Mouse (Mus musculus): ENCODE data around the gene Coil. TPM values are rescaled to one million over a fixed set of nuclear protein-coding genes. Genes with fewer than 3 reads are reported as not detected.

Gene Coil
- polyA plus RNA-seq (2015; fragmentation: Nextera tagmentation; extraction: Ambion mirVana), result 3.0 and 3.4 TPM in 2 replicates

DNA sequence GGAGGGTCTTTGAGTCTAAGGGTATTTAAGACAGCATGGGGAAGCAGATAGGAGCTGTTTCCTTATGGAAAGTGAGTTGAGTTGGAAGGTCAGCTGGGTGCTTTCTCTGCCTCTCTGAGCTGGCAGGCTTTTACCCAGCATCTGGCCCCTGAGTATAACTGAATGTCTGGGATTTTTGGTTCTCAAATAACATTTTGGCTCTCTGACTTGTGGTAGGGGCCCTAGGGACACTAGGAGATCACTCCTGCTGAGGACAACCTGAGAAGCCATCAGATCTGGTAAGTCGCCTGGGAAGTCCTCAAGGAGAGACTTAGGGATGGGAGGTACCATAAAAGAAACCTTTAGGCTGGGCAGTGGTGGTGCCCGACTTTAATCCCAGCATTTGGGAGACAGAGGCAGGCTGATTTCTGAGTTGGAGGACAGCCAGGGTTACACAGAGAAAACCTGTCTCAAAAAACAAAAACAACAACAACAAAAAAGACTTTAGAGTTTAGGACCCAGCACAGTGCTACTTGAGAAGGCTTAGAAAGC, at the start of gene Coil:
Coil (plus strand) TSS at position 51 of the 531 bp plus-strand sequence.
- Histone ChIP-seq H3K27me3 (ENCODE audit: control insufficient read depth, insufficient read depth, low read depth, low read length) (0 out of 2 replicates have a peak, but pooled peaks cover 2% of the 10 kb centered on the region), H3K9me3 (replicated peaks; ENCODE audit: control insufficient read depth, low read length) (no peaks in the 10 kb centered on the region), H3K36me3 (ENCODE audit: control insufficient read depth, insufficient read depth) (no peaks in the 10 kb centered on the region), H3K4me1 (ENCODE audit: control insufficient read depth, low read depth, low read length) (peaks cover 5% of the 10 kb centered on the region), H3K4me2 (ENCODE audit: low read depth, low read length) (no peak within 1 kb of the TSS), H3K4me3 (ENCODE audit: low read depth, low read length) (no peak within 1 kb of the TSS), H3K27ac (ENCODE audit: low read length) (no peak within 1 kb of the TSS), H3K9ac (ENCODE audit: low read depth, low read length) (no peak within 1 kb of the TSS)
- WGBS (ENCODE audit: insufficient replicate concordance), result 18% methylated on average over 2 of the region's 2 CpGs
- ATAC-seq (ENCODE audit: low read depth), result no peak

DNA sequence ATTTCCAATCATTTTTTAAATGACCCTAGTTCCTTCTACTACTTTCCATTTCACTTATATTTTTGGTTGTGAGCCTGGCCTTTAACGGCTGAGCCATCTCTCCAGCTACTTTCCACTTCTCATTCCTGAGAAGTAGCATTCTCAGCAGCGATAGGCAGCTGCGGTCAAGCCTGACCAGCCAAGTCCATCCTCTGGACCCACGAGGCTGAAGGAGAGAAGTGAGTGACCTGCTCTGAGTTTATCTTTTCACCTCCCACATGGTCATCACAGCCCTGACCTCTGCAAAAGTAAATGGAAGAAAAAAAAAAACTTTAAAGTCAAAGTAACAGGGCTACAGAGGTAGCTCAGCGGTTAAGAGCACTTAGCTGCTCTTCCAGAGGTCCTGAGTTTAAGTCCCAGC, 43.5 kb upstream of the Coil start:
- no peak overlapping the region for H3K9ac ChIP-seq (ENCODE audit: low read depth, low read length)
- H3K4me3 ChIP-seq (ENCODE audit: low read depth, low read length), result no peak overlapping the region
- 63% methylated on average over 5 of the region's 5 CpGs for WGBS (ENCODE audit: insufficient replicate concordance)
- no peaks in the 10 kb centered on the region for H3K9me3 ChIP-seq (replicated peaks; ENCODE audit: control insufficient read depth, low read length)
- no peak for ATAC-seq (ENCODE audit: low read depth)
- no peak overlapping the region for H3K27ac ChIP-seq (ENCODE audit: low read length)
- no peaks in the 10 kb centered on the region for H3K27me3 ChIP-seq (ENCODE audit: control insufficient read depth, insufficient read depth, low read depth, low read length)
- no peaks in the 10 kb centered on the region; the same call in 1 of the 2 replicates for H3K36me3 ChIP-seq (ENCODE audit: control insufficient read depth, insufficient read depth)
- H3K4me2 ChIP-seq (ENCODE audit: low read depth, low read length), result no peak overlapping the region
- no peaks in the 10 kb centered on the region for H3K4me1 ChIP-seq (ENCODE audit: control insufficient read depth, low read depth, low read length)

DNA sequence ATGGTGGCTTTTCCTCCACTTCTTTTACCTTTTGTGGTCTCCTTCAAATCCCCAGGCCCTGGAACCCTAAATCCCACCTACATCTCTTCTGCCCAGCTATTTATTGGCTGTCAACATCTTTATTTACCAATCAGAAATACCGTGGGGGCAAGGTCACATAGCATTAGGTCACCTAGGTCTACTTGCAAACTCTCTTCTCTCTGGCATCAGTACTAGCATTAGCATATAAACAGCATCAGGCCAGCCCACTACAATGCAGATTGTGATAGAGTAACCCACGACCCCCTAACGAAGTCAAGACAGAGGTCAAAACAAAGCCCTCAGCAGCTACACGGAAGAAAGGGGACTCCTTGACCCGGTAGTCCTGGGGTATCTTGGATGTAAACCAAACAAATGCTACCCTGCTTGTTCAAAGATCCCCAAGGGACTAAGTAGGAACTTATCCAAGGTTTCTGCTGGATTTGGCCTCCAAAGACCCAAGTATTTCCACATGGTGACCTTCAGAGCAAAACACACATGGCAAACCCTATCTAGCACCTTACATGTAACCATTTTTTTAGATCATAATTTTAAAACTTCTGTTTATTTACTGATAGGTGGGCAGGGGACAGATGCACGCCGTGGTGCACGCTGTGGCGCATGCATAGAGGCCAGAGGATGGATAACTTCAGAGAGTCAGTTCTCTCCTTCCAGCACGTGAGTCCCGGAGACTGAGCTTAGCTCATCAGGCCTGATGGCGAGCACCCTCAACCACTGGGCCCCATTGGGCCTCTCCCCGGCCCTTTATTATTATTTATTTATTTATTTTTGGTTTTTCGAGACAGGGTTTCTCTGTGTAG, 38.1 kb upstream of the Coil start:
- H3K4me1 ChIP-seq (ENCODE audit: control insufficient read depth, low read depth, low read length), result no peaks in the 10 kb centered on the region
- WGBS (ENCODE audit: insufficient replicate concordance), result 73% methylated on average over 14 of the region's 14 CpGs
- H3K4me2 ChIP-seq (ENCODE audit: low read depth, low read length), result no peak overlapping the region
- H3K4me3 ChIP-seq (ENCODE audit: low read depth, low read length), result no peak overlapping the region
- no peak overlapping the region for H3K9ac ChIP-seq (ENCODE audit: low read depth, low read length)
- H3K9me3 ChIP-seq (replicated peaks; ENCODE audit: control insufficient read depth, low read length), result no peaks in the 10 kb centered on the region
- no peaks in the 10 kb centered on the region for H3K36me3 ChIP-seq (ENCODE audit: control insufficient read depth, insufficient read depth)
- H3K27ac ChIP-seq (ENCODE audit: low read length), result no peak overlapping the region
- no peaks in the 10 kb centered on the region for H3K27me3 ChIP-seq (ENCODE audit: control insufficient read depth, insufficient read depth, low read depth, low read length)
- ATAC-seq (ENCODE audit: low read depth), result no peak

DNA sequence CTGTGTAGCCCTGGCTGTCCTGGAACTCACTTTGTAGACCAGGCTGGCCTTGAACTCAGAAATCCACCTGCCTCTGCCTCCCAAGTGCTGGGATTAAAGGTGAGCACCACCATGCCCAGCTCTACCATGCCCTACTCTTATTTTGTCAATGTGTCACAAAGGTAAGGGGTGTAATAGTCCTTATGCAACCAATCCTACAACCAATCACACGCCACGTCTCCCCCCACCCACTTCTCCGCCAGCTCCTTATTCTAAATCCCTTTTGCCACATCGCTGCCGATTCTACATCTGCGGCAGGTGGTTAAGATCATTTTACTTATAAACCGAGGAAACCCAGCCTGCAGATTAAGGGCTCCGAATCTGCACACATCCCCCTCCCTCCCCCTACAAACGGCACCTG, 37.0 kb upstream of the Coil start:
- no peaks in the 10 kb centered on the region for H3K4me1 ChIP-seq (ENCODE audit: control insufficient read depth, low read depth, low read length)
- H3K27me3 ChIP-seq (ENCODE audit: control insufficient read depth, insufficient read depth, low read depth, low read length), result no peaks in the 10 kb centered on the region
- ATAC-seq (ENCODE audit: low read depth), result no peak
- no peak overlapping the region for H3K27ac ChIP-seq (ENCODE audit: low read length)
- H3K9me3 ChIP-seq (replicated peaks; ENCODE audit: control insufficient read depth, low read length), result no peaks in the 10 kb centered on the region
- no peak overlapping the region for H3K9ac ChIP-seq (ENCODE audit: low read depth, low read length)
- 78% methylated on average over 9 of the region's 9 CpGs for WGBS (ENCODE audit: insufficient replicate concordance)
- H3K4me3 ChIP-seq (ENCODE audit: low read depth, low read length), result no peak overlapping the region
- H3K36me3 ChIP-seq (ENCODE audit: control insufficient read depth, insufficient read depth), result no peaks in the 10 kb centered on the region
- H3K4me2 ChIP-seq (ENCODE audit: low read depth, low read length), result no peak overlapping the region

DNA sequence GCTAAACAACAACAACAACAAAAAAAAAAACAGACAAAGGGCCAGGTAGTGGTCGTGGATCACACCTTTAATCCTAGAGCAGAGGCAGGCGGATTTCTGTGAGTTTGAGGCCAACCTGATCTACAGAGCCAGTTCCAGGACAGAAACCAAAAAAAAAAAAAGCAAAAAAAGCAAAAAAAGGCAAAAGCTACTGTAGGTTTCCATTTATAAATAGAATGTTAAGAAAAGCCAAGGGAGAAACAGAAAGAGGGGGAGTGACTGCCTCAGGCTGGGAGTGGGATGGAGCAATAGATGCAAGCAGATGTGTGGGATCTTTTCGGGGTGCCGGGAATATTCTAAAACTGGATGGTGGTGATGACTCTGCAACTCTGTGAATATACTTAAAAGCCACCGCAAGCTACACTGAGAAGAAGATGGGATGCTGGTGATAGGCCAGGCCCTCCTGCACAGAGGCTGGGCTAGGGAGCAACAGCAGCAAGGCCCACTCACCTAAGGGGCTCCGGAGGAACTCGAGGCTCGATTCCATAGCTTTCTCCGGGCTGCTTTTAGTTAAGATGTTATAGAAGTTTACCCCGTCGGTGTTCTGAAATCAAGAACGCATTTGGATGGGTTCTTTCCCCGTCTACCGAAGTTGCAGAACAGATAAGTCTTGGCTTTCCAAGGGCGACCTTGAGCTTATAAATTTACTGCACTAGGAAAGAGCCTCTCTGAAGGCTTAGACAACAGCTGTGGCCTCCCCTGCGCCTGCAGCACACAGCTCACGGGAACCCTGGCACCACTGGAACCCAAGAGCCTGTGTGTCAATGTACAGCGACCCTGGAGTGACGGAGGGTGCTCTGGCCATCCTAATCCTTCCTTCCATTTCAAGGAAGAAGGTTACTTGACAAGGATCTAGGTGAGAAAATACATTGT, 35.7 kb upstream of the Coil start:
- Histone ChIP-seq H3K27me3 (ENCODE audit: control insufficient read depth, insufficient read depth, low read depth, low read length) (no peaks in the 10 kb centered on the region), H3K4me2 (ENCODE audit: low read depth, low read length) (no peak overlapping the region), H3K36me3 (ENCODE audit: control insufficient read depth, insufficient read depth) (no peaks in the 10 kb centered on the region), H3K4me1 (ENCODE audit: control insufficient read depth, low read depth, low read length) (no peaks in the 10 kb centered on the region), H3K9ac (ENCODE audit: low read depth, low read length) (no peak overlapping the region), H3K9me3 (replicated peaks; ENCODE audit: control insufficient read depth, low read length) (no peaks in the 10 kb centered on the region), H3K4me3 (ENCODE audit: low read depth, low read length) (no peak overlapping the region), H3K27ac (ENCODE audit: low read length) (no peak overlapping the region)
- WGBS (ENCODE audit: insufficient replicate concordance), result 71% methylated on average over 19 of the region's 19 CpGs
- ATAC-seq (ENCODE audit: low read depth), result no peak

DNA sequence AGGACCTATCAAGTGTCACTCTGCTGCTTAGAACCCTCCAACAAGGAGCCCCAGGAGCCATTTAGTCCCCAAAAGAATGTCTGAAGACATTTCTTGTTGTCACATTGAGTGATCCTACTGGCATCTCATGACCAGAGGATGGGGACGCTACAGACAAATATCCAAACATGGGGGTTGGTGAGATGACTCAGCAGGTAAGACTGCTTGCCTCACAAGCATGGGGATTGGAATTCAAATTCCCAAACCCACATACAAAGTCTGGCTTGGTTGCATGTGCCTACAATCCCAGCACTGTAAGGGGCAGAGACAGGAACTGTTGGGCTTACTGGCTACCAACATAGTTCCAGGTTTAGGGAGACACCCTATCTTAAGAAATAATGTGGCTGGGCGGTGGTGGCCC, 32.2 kb upstream of the Coil start:
- Histone ChIP-seq H3K9me3 (replicated peaks; ENCODE audit: control insufficient read depth, low read length) (no peaks in the 10 kb centered on the region), H3K27ac (ENCODE audit: low read length) (no peak overlapping the region), H3K9ac (ENCODE audit: low read depth, low read length) (no peak overlapping the region), H3K4me3 (ENCODE audit: low read depth, low read length) (no peak overlapping the region), H3K4me1 (ENCODE audit: control insufficient read depth, low read depth, low read length) (no peaks in the 10 kb centered on the region), H3K36me3 (ENCODE audit: control insufficient read depth, insufficient read depth) (no peaks in the 10 kb centered on the region), H3K27me3 (ENCODE audit: control insufficient read depth, insufficient read depth, low read depth, low read length) (no peaks in the 10 kb centered on the region), H3K4me2 (ENCODE audit: low read depth, low read length) (no peak overlapping the region)
- 67% methylated on average over 2 of the region's 2 CpGs for WGBS (ENCODE audit: insufficient replicate concordance)
- no peak for ATAC-seq (ENCODE audit: low read depth)

DNA sequence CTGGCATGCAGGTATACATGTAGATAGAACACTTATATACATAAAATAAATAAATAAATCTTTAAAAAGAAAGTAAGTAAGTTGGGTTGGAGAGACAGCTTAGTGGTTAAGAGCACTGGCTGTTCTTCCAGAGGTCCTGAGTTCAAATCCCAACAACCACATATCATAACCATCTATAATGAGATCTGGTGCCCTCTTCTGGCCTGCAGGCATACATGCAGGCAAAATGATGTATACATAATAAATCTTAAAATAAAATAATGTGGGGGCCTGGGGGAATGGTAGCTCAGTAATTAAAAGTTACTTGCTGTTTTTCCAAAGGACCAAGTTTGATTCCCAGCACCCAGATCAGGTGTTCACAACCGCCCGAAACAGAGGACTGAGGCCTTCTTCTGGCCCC, 31.3 kb upstream of the Coil start:
- Histone ChIP-seq H3K4me2 (ENCODE audit: low read depth, low read length) (no peak overlapping the region), H3K9ac (ENCODE audit: low read depth, low read length) (no peak overlapping the region), H3K36me3 (ENCODE audit: control insufficient read depth, insufficient read depth) (no peaks in the 10 kb centered on the region), H3K4me1 (ENCODE audit: control insufficient read depth, low read depth, low read length) (no peaks in the 10 kb centered on the region), H3K27ac (ENCODE audit: low read length) (no peak overlapping the region), H3K4me3 (ENCODE audit: low read depth, low read length) (no peak overlapping the region), H3K27me3 (ENCODE audit: control insufficient read depth, insufficient read depth, low read depth, low read length) (no peaks in the 10 kb centered on the region), H3K9me3 (replicated peaks; ENCODE audit: control insufficient read depth, low read length) (no peaks in the 10 kb centered on the region)
- ATAC-seq (ENCODE audit: low read depth), result no peak
- WGBS (ENCODE audit: insufficient replicate concordance), result 80% methylated on average over 2 of the region's 2 CpGs

DNA sequence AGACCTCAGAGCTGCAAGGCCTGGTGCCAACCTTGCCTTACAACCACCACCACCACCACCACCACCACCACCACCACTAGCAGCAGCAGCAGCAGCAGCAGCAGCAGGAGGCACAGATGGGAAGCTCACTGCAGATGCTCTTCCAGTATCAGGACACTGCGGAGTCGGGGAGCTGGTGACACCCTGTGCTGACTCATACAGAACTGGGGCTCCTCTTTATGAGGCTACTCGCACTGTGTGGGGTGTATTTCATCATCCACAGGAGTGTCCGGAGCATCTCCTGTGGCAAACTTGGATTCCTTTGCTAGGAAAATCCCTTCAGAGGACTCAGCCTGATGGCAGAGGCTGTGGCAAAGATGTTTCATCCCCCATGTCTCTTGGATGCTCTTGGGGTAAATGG, 30.4 kb upstream of the Coil start:
- Histone ChIP-seq H3K36me3 (ENCODE audit: control insufficient read depth, insufficient read depth) (no peaks in the 10 kb centered on the region), H3K4me2 (ENCODE audit: low read depth, low read length) (no peak overlapping the region), H3K27ac (ENCODE audit: low read length) (no peak overlapping the region), H3K9ac (ENCODE audit: low read depth, low read length) (no peak overlapping the region), H3K9me3 (replicated peaks; ENCODE audit: control insufficient read depth, low read length) (no peaks in the 10 kb centered on the region), H3K27me3 (ENCODE audit: control insufficient read depth, insufficient read depth, low read depth, low read length) (no peaks in the 10 kb centered on the region), H3K4me1 (ENCODE audit: control insufficient read depth, low read depth, low read length) (no peaks in the 10 kb centered on the region), H3K4me3 (ENCODE audit: low read depth, low read length) (no peak overlapping the region)
- no peak for ATAC-seq (ENCODE audit: low read depth)
- 81% methylated on average over 4 of the region's 4 CpGs for WGBS (ENCODE audit: insufficient replicate concordance)
